Mouse (Mus musculus): ENCODE data around the gene Fat1. TPM values are rescaled to one million over a fixed set of nuclear protein-coding genes. Genes with fewer than 3 reads are reported as not detected.
A peak's percentile ranks its signal among the peaks of the same experiment; 100 is the strongest.
"Not testable (repeated sequence)": the region's sequence is repeated elsewhere in the genome, so short reads cannot be mapped to it uniquely, and the experiment has no call there.

Gene Fat1
- polyA plus RNA-seq, 1 experiment from 2014 or later = 21.3 TPM

GRCm38 (mm10) chr8:45064197-45064869 is 129.1 kb downstream of the Fat1 start:
- Histone ChIP-seq H3K27me3 (replicated peaks) (no peaks in the 10 kb centered on the region; the same call in 1 of the 2 replicates), H3K4me3 (no peak overlapping the region), H3K36me3 (no peaks in the 10 kb centered on the region), H3K9ac (no peak overlapping the region), H3K4me1 (replicated peaks) (peaks cover 14% of the 10 kb centered on the region), H3K4me2 (no peak overlapping the region), H3K27ac (ENCODE audit: poor library complexity, severe bottlenecking) (no peak overlapping the region), H3K9me3 (replicated peaks) (no peaks in the 10 kb centered on the region)
- WGBS = 36% methylated on average over 8 of the region's 8 CpGs
- ATAC-seq (ENCODE audit: insufficient number of reproducible peaks, low FRiP score) = no peak

- ATAC-seq (ENCODE audit: insufficient number of reproducible peaks, low FRiP score); H3K9me3 ChIP-seq (replicated peaks); H3K4me3 ChIP-seq; H3K36me3 ChIP-seq; H3K27ac ChIP-seq (ENCODE audit: poor library complexity, severe bottlenecking); H3K9ac ChIP-seq; H3K4me2 ChIP-seq: not testable (repeated sequence)
- WGBS = 100% methylated on average over 1 of the region's 1 CpGs
- H3K27me3 ChIP-seq (replicated peaks) = peaks cover 10% of the 10 kb centered on the region
- peaks cover 14% of the 10 kb centered on the region for H3K4me1 ChIP-seq (replicated peaks)
Measured at GRCm38 (mm10) chr8:45065391-45065790, 130.1 kb downstream of the Fat1 start.

- 9% methylated on average over 29 of the region's 29 CpGs for WGBS
- H3K27ac ChIP-seq (ENCODE audit: poor library complexity, severe bottlenecking) = no peak within 1 kb of the TSS
Measured at GRCm38 (mm10) chr8:45068759-45069386, 133.6 kb downstream of the Fat1 start, which contains the start of gene Mtnr1a. TSS of gene Mtnr1a (plus strand) at chr8:45069137.

GRCm38 (mm10) chr8:45070949-45071348 is 135.7 kb downstream of the Fat1 start:
- H3K9ac ChIP-seq = no peak overlapping the region
- WGBS = 83% methylated on average over 8 of the region's 8 CpGs
- no peak overlapping the region for H3K27ac ChIP-seq (ENCODE audit: poor library complexity, severe bottlenecking)
- no peaks in the 10 kb centered on the region for H3K4me1 ChIP-seq (replicated peaks)
- no peak overlapping the region for H3K4me3 ChIP-seq
- no peaks in the 10 kb centered on the region for H3K36me3 ChIP-seq
- H3K4me2 ChIP-seq = no peak overlapping the region
- ATAC-seq (ENCODE audit: insufficient number of reproducible peaks, low FRiP score) = no peak
- no peaks in the 10 kb centered on the region for H3K9me3 ChIP-seq (replicated peaks)
- peaks cover 11% of the 10 kb centered on the region for H3K27me3 ChIP-seq (replicated peaks)

More at GRCm38 (mm10) chr8:45068759-45069386, 133.6 kb downstream of the Fat1 start, which contains the start of gene Mtnr1a:
- Histone ChIP-seq H3K4me2 (peak within 1 kb of the TSS; percentile 72), H3K9ac (peak within 1 kb of the TSS; percentile 19; the same call in 1 of the 2 replicates), H3K4me1 (replicated peaks) (peaks cover 8% of the 10 kb centered on the region; the same call in 1 of the 2 replicates), H3K4me3 (peak within 1 kb of the TSS; percentile 36), H3K36me3 (no peaks in the 10 kb centered on the region), H3K9me3 (replicated peaks) (no peaks in the 10 kb centered on the region), H3K27me3 (replicated peaks) (peaks cover 11% of the 10 kb centered on the region)
- peak; percentile 78 for ATAC-seq (ENCODE audit: insufficient number of reproducible peaks, low FRiP score)

- Histone ChIP-seq H3K9ac (no peak overlapping the region), H3K27ac (ENCODE audit: poor library complexity, severe bottlenecking) (no peak overlapping the region), H3K4me2 (no peak overlapping the region), H3K4me1 (replicated peaks) (no peaks in the 10 kb centered on the region), H3K4me3 (no peak overlapping the region), H3K9me3 (replicated peaks) (no peaks in the 10 kb centered on the region), H3K36me3 (no peaks in the 10 kb centered on the region), H3K27me3 (replicated peaks) (no peaks in the 10 kb centered on the region)
- WGBS = 82% methylated on average over 3 of the region's 3 CpGs
- ATAC-seq (ENCODE audit: insufficient number of reproducible peaks, low FRiP score) = no peak
Measured at GRCm38 (mm10) chr8:45080850-45081249, 145.6 kb downstream of the Fat1 start.

GRCm38 (mm10) chr8:45093599-45093998 is 158.4 kb downstream of the Fat1 start:
- H3K27ac ChIP-seq (ENCODE audit: poor library complexity, severe bottlenecking) = no peak overlapping the region
- 77% methylated on average over 3 of the region's 3 CpGs for WGBS
- H3K4me2 ChIP-seq = no peak overlapping the region
- H3K4me3 ChIP-seq = no peak overlapping the region
- no peak overlapping the region for H3K9ac ChIP-seq
- H3K4me1 ChIP-seq (replicated peaks) = peaks cover 6% of the 10 kb centered on the region; the same call in 1 of the 2 replicates
- ATAC-seq (ENCODE audit: insufficient number of reproducible peaks, low FRiP score) = no peak
- no peaks in the 10 kb centered on the region for H3K27me3 ChIP-seq (replicated peaks)
- H3K36me3 ChIP-seq = no peaks in the 10 kb centered on the region
- H3K9me3 ChIP-seq (replicated peaks) = no peaks in the 10 kb centered on the region

Other genes with a start within 250 kb of the Fat1 start
- gene Mtnr1a, start 133.7 kb downstream of the Fat1 start, polyA plus RNA-seq (2016; fragmentation: Nextera tagmentation; extraction: Ambion mirVana) = not detected in 2 replicates

Measured in heart, embryonic 12.5 days (tissue).